Mouse (Mus musculus): ENCODE measurements at regions not wholly inside any gene's neighbourhood (a gene's known extent, or its start where the extent isn't known, plus 50 kb on each side); places are given as distances from the start of the nearest gene placed in this dataset.
A peak's percentile ranks its signal among the peaks of the same experiment; 100 is the strongest.

DNA sequence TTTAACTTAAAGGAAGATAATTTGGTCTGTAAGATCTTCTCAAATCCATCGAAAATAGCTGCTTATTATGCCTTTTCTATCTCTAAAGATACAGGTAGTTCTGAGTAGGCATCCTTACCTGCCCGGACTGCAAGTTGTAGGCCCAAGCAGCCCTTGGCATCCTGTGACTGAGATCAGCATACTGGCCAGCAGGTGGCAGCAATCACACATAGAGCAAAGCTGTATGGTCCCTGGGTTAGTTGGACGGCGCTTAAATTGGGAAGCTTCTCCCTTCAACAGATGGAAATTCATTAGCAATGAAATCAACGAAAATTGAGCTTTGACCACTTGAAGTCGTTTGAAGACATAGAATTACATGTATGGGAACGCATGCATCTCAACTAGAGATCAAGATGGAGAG, 61.0 kb downstream of the Ccng2 start:
- DNase-seq, result peak; percentile 77

DNA sequence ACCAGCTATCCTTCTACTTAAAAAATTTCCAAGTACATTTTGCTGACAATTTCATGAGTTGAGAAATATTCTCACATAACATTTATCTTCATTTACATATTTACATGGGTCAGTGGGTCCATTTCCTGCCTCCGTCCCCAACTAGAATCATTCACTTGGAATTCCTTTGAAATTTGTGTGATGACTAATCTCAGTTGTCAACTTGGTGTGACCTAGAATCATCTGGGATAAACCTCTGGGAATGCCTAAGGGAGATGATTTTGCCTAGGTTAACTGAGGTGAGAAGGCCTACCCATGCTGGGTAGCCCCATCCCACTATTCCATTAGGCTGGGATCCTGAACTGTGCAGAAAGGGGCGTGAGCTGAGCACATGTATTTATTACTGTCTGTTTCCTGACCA, 63.8 kb downstream of the Ccng2 start:
- no peak for DNase-seq

DNA sequence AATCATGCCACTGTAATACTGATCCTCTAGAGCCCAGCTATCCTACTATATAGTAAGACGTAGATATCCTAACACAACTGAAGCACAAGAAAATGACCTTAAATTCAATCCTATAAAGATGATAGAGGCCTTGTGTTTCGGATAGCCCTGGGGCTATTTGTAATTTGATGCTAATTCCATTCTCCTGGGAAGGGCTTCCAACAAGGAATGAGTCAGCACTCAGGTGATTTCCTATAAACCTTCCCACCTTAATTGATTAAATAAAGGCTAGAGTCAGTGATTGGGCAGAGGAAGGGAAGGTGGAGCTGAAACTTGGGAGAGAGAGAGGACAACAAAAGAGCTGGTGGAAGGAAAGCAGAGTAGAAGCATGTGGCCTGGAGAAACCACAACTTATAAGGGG, 86.0 kb downstream of the Ccng2 start:
- no peak for DNase-seq
